Mouse (Mus musculus) liver, postnatal 0 days (tissue): ENCODE results near the gene Zfp503.

Experiments used
- CTCF ChIP-seq: sonication (generic); IDR thresholded peaks from 2 replicates; pipeline ENCODE4 v1.5.1; 2016; ENCODE audit warnings: antibody characterized with exemption, low read depth
- EP300 ChIP-seq: IDR thresholded peaks from 2 replicates; pipeline ENCODE4 v1.6.1; 2016; ENCODE audit warnings: antibody characterized with exemption, low read depth, mild to moderate bottlenecking

DNA sequence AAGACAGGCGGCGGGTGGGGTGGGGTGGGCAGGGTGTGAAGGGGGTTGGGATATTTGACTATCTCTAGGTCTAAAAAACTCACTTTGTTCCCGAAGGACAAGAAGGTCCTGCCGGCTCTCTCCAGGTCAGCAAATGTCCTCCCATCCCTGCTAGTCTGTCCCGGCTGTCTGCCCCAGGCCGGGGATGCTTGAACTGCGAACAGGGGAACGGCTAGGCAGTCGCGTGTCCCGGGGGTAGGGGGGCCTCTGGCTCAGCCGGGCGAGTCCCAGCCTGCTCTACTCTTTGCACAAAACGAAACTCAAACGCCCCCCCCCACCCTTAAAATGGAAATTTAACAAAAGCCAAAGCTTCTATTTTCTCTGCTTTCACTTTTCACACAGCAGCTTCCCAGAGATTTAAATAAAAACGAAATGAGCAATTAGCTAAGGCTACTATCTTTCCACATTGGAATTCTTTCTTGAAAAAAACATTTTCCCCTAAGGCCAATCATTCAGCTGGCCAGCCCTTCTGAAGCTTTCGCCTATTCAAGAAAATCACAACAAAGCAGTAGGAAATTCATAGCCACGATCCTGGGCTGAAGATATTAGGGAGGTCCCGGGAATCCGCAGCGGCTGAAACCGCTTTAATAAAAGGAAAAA is 6.0 kb downstream of the Zfp503 start:
- TF ChIP-seq CTCF (no peak), EP300 (no peak)
